Mouse (Mus musculus): ENCODE results near the gene P3h2.

Gene P3h2

GRCm38 (mm10) chr16:26105115-26105974 is at the start of gene P3h2:
Gene P3h2, minus strand, starts transcription at chr16:26105784.
- peak; percentile 6 for DNase-seq

GRCm38 (mm10) chr16:26152258-26152657 is 46.7 kb upstream of the P3h2 start:
- DNase-seq = no peak

GRCm38 (mm10) chr16:26150943-26151342 is 45.4 kb upstream of the P3h2 start:
- DNase-seq = no peak

GRCm38 (mm10) chr16:26146853-26147252 is 41.3 kb upstream of the P3h2 start:
- no peak for DNase-seq

GRCm38 (mm10) chr16:26131126-26131525 is 25.5 kb upstream of the P3h2 start:
- DNase-seq = no peak

- no peak for DNase-seq
Measured at GRCm38 (mm10) chr16:26106618-26107017, 1.0 kb upstream of the P3h2 start.

GRCm38 (mm10) chr16:26106041-26106617 is 545 bp upstream of the P3h2 start:
- DNase-seq = no peak

- DNase-seq = no peak
Measured at GRCm38 (mm10) chr16:26104274-26104673, 1.3 kb downstream of the P3h2 start.

GRCm38 (mm10) chr16:26102856-26103255 is 2.7 kb downstream of the P3h2 start:
- DNase-seq = no peak

- DNase-seq = no peak
Measured at GRCm38 (mm10) chr16:26100167-26100566, 5.4 kb downstream of the P3h2 start.

GRCm38 (mm10) chr16:26095696-26096284 is 9.8 kb downstream of the P3h2 start:
- no peak for DNase-seq

GRCm38 (mm10) chr16:26093888-26094287 is 11.7 kb downstream of the P3h2 start:
- DNase-seq = no peak

GRCm38 (mm10) chr16:26088976-26089375 is 16.6 kb downstream of the P3h2 start:
- DNase-seq = no peak

GRCm38 (mm10) chr16:26088240-26088639 is 17.3 kb downstream of the P3h2 start:
- DNase-seq = no peak

GRCm38 (mm10) chr16:26086955-26087354 is 18.6 kb downstream of the P3h2 start:
- DNase-seq = no peak

- no peak for DNase-seq
Measured at GRCm38 (mm10) chr16:26085160-26085559, 20.4 kb downstream of the P3h2 start.

- no peak for DNase-seq
Measured at GRCm38 (mm10) chr16:26082831-26083230, 22.8 kb downstream of the P3h2 start.

- DNase-seq = no peak
Measured at GRCm38 (mm10) chr16:26082391-26082790, 23.2 kb downstream of the P3h2 start.

GRCm38 (mm10) chr16:26078923-26079351 is 26.6 kb downstream of the P3h2 start:
- no peak for DNase-seq

GRCm38 (mm10) chr16:26078100-26078422 is 27.5 kb downstream of the P3h2 start:
- no peak for DNase-seq

- DNase-seq = no peak
Measured at GRCm38 (mm10) chr16:26077246-26078099, 28.1 kb downstream of the P3h2 start.

GRCm38 (mm10) chr16:26075063-26075462 is 30.5 kb downstream of the P3h2 start:
- DNase-seq = no peak

GRCm38 (mm10) chr16:26070376-26070775 is 35.2 kb downstream of the P3h2 start:
- no peak for DNase-seq
